Mouse (Mus musculus) E14TG2a.4 (cell line): ENCODE measurements around the gene Farsa.
"Not testable (repeated sequence)": the region's sequence is repeated elsewhere in the genome, so short reads cannot be mapped to it uniquely, and the experiment has no call there.

Source experiments
- CTCF ChIP-seq: conservative IDR thresholded peaks from 2 replicates; pipeline ENCODE4 v1.5.1; 2014; ENCODE audit warnings: low read length
- POU5F1 ChIP-seq: IDR thresholded peaks from 2 replicates; pipeline ENCODE4 v1.6.1; 2014; ENCODE audit warnings: low read length, borderline replicate concordance

DNA sequence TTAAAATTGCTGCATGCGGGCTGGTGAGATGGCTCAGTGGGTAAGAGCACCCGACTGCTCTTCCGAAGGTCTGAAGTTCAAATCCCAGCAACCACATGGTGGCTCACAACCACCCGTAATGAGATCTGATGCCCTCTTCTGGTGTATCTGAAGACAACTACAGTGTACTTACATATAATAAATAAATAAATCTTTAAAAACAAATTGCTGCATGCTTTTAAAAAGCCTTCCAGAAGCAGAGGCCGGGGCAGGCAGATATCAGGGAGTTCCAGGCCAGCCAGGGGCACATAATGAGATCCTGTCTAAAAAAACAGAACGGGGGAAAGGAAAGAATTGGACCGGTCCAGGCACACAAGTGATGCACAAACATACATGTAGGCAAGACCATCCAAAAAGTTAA, 51.2 kb downstream of the Farsa start:
- TF ChIP-seq CTCF, POU5F1: not testable (repeated sequence)
